Mouse (Mus musculus) urinary bladder, postnatal 4 days (tissue): ENCODE results near the gene Gnai1.
A peak's percentile ranks its signal among the peaks of the same experiment; 100 is the strongest.
"Not testable (repeated sequence)": the region's sequence is repeated elsewhere in the genome, so short reads cannot be mapped to it uniquely, and the experiment has no call there.

Source experiments
- DNase-seq, 2 experiments: peaks; one replicate each; pipeline ENCODE4 v3.0.0; 2021 to 2022; ENCODE audit warnings: low spot score in 2 of 2

Gnai1 gene

DNA sequence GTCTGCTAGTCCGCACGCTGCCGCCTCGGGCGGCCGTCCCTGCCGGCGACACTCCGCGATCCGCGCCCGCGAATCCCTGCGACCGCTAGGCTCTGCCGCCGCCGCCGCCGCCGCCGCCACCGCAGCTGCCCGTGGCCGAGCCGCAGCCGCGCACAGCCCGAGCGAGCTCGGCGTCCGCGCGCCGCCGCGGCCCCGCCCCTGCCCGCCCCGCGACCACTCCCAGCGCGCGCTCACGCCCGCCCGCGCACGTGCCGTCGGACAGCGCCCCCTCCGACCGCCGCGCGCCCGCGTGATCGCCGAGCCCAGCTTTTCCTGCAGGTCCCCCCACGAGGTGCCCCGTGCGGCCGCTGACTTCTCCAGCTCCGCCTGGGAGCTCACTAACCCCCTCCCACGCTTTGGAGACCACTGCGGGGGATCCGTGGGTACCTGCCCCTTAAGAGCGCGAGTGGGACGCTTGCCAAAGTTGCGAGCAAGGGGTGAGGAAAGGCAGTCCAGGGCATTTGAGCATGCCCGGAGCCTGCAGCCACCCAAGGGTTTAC, at the start of gene Gnai1:
Gene Gnai1 (minus strand): TSS at position 75 of the 539 bp plus-strand sequence.
- peak; percentile 71 to 81 for DNase-seq

DNA sequence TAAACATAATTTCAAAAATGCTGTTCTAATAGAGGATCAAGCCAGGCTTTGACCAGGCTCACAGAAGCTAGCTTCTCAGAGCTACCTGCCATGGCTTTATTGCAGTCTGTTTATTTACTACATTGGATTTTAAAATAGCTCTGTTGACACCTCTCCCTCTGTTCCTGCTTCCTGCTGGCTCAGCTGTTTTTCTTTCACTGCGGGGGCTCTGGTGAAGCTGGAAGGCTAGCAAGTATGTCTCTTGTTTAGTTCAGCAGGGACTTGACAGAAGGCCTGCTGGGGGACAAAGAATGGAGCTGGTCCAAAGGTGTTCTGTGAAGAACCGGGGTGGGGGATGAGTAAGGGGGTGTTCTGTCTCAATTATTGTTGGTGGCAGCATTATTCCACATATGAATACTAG, 7.7 kb upstream of the Gnai1 start:
- no peak for DNase-seq

GRCm38 (mm10) chr5:18365460-18365859, 5.3 kb upstream of the Gnai1 start:
- no peak for DNase-seq

DNA sequence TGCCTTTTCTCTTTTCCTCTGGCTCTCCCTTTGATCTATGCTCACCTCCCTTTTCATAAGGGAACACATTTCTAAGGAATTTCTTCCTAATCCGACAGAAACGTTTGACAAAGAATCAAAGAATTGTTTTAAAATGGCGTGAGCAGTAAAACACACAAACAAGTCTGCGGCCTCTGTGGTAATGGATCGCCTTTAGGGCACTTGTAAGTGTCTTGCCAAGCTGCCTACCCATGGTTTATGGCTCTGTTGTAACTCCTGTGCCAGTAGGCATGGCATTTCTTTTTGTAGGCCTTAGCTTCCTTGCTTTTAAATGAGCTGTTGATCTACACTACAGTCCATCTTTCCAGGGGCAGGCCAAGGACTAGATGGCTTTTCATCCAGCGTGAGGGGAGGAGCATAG, 801 bp upstream of the Gnai1 start:
- DNase-seq, result no peak

DNA sequence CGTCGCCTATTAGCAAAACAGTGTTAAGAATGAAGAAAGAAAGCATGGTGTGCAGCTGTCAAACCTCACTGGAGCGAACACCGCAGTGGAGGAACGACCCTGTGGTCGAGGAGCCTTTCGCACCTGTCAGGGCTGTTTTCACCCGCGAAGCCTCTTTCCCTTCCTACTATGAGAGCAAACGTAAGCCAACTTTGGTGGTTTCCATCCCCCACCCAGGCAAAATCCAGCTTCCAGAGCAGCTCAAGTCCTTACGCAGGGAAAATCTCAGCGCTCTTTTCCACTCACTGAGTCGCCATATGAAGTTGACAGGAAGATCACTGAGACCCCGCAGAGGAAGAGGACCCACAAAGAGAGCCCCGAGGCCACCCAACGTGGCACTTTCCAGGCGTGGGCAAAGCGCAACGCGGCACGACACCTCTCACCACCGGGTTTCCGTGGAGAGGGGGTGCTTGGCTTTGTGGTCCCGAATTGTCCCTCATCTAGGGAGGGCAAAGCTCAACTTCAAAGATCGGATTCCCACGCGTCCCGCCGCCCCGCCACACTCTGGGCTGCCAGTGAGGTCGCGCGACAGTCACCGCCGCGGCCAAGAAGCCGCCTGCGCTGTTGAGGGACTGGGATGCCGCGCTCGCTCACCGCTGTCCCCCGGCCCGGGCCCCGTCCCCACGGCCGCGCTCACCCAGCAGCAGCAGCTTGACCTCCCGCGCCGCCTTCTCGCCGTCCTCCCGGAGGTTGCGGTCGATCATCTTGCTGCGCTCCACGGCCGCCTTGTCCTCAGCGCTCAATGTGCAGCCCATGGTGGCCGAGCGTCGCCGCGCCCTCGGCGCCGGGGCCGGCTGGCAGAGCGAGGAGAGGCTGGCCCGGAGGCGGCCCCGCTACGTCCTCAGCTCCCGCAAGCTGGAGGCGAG, 527 bp downstream of the Gnai1 start:
- DNase-seq, result peak in 1 of 2 experiments; percentile 24

GRCm38 (mm10) chr5:18358778-18359177, 1.4 kb downstream of the Gnai1 start:
- DNase-seq, result no peak

GRCm38 (mm10) chr5:18358191-18358590, 2.0 kb downstream of the Gnai1 start:
- no peak for DNase-seq

GRCm38 (mm10) chr5:18347297-18347696, 12.9 kb downstream of the Gnai1 start:
- DNase-seq, result no peak

- DNase-seq, result no peak
Observed at GRCm38 (mm10) chr5:18343455-18344142, 16.6 kb downstream of the Gnai1 start.

DNA sequence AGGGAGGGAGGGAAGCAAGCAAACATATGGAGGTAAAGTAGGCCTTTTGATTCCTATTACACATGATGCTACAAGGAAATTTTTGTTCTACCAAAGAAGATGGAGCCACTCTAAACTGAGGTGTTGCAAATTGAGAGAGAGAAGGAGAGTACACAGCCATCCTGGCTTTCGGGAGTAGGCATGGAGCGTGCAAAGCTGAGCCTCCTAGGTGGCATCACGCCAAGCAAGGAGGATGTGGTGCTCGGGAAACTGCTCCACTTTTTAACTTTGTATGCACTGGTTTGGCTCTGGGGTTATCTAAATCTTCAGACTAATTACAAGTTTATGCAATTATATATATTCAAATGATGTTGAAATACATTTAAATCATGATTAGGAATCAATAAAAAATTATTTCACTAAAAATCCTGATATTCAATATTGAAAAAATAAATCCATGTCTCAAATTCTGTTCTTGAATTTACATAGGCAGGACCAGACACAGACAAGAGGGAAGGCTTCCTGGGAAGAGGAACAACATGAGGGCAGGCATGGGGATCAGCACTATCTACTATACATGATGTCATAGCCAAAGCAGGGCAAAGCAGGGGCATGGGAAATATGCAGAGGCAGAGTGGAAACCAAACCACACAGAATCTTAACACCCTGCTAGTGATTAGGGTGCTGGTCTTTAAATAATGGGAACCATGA, 17.2 kb downstream of the Gnai1 start:
- DNase-seq, result no peak

DNA sequence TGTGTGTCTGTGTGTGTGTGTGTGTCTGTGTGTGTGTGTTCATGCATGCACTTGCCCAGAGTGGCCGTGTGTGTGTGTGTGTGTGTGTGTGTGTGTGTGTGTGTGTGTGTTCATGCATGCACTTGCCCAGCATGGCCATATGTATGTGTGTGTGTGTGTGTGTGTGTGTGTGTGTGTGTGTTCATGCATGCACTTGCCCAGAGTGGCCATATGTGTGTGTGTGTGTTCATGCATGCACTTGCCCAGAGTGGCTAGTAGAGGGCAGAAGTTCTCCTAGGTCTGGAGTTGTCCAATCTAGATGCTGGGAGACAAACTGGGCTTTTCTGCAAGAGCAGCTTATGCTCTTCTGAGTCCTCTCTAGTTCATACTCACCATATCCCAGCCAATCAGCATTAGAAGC, 18.3 kb downstream of the Gnai1 start:
- DNase-seq, result not testable (repeated sequence)

DNA sequence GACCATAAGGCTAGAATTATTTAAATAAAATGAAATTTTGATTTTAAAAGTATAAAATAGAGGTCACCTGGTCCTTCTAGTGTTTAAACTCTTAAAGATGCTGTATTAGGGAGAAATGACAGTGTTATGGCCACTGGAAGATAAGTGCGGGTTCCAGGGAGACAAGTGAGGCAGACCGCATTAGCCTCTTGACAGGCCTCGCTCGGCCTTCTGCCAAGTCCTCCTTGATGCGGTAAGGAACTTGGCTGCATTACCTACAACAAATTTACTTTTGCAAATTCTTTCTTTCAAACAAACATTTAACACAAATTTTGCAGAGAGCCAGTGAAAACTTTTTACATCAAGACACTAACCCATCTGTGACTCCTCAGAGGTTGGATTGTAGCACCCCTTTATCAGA, 27.9 kb downstream of the Gnai1 start:
- DNase-seq, result no peak

DNA sequence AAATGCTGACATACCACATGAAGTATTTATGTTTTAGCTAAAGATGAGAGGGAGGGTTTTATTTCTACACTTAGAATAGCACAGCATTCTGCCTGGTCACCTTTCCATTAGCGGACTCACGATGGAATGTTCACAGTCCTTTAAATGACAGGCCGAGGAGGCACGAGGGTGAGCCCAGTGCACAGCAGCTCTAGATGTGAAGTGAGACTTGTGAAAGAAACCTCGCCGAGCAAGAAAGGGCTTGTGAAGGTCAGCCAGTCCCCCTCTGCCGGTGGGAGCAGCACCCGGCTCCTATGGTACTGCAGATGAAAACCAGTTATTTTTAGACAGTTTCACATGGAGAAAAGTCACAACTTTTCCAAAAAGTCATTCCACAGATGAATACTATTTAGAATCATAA, 29.4 kb downstream of the Gnai1 start:
- DNase-seq, result no peak

DNA sequence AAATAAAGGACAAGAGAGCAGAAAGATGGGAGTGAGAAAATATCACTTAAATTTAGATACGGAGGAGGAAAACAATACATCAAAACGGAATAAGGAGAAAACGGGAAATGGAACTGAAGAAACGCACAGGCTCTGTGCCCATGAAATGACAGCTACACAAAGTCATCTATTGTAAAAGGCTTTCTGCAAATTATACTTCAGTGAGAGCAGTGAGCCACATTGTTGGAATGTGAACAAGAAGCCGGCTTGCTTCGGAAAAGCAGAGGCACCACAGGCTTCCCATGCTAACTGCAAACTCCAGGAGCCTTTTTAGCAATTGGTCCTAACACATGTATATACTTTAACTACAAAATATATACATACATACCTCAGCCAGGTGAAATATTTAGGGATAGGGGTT, 34.0 kb downstream of the Gnai1 start:
- no peak for DNase-seq

- no peak for DNase-seq
Observed at GRCm38 (mm10) chr5:18323534-18323933, 36.6 kb downstream of the Gnai1 start.

DNA sequence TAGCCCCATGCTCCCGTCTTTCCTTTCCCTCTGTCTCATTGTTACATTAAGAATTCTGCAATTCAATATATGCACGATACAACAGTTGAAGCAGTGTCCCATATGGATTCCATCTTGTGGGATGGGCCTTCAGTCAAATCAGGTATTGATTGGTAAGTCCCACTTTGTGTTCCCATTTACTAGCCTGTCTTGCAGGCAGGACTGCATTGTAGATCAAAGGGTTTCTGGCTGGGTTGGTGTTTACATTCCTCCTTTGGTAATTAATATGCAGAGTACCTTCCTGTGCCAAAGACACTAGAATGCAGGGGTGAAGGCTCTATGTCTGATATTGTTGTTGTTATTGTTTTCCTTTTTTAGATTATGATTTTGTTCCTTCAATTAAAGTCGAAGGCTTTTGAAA, 38.5 kb downstream of the Gnai1 start:
- no peak for DNase-seq

- no peak for DNase-seq
Observed at GRCm38 (mm10) chr5:18318846-18319245, 41.3 kb downstream of the Gnai1 start.

DNA sequence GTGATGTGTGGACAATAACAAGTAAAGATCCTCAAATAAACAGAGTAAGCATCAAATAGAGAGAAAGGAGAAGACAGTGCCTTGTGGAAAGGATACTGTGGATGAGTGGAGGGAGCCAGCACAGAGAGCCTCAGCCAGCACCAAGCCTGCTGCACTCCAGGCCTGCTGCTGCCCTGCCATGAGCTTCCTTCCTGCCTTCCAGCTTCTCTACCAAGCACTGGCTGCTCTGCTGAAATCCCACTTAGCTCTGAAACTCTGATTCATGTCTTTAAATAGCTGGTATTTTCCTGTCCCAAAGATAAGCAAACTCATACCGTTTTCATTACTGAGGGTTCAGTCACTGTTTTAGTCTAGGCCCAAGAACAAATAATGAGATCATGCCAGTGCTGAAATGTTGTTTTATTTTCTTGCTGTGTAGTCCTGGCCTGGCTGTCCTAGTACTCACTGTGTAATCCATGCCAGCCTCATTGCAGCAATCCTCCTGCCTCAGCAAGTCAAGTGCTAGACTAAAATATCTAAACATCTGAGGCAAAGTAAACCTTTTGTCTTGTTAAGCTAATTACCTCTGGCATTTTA, 52.8 kb downstream of the Gnai1 start:
- DNase-seq, result no peak

DNA sequence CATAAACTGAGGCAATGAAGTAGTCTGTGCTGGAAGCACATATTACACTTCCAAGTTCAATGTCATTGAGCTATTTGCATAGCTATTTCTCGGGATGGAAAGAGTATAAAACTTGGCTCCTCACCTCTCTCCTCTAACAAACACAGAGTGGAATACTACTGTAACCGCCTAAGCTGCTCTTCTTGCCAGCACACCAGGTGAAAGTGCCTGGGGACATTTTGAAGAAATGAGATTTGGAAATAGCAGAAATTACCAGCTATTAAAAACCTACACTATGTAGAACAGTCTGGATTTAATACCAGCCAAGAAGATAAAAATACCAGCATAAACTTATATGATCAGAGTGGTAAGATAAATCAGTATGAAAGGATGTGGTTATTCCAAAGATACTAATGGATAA, 63.6 kb downstream of the Gnai1 start:
- no peak for DNase-seq

DNA sequence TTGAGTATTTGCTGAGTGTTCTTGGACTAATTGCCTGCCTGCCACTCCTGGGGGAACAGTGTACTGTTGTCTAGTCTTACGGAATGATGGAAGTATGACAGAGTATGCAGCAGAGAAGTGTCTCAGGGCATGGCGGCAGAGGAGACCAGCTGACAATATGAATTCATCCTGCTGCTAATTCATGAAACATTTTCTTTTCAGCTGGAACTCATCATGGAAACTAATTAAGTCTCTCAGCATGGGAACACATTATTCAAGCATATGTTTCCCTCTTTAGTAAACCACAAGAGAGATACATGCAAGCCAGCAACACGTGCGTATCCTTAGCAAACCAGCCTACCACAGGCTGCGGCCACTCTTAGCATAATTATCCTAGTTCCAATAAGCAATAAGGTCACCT, 67.4 kb downstream of the Gnai1 start:
- DNase-seq, result no peak

GRCm38 (mm10) chr5:18289530-18289929, 70.6 kb downstream of the Gnai1 start:
- no peak for DNase-seq

DNA sequence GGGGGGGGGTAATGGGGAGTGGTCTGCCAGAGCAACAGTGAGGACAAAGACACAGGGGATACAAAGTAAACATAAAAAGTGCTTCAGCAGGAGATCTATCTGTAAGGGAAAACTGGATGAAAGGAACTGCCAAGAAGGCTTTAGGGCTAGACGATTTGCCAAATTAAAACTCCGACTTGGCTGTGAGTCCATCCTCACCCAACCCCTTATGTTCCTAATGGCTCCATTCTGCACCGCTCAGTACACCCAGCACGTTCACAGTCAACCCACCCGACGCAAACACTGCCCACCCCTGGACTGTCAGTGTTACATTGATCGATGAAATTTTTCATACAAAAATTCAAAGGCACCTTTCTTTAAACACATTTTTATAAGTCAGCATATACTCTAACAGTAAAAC, 71.5 kb downstream of the Gnai1 start:
- DNase-seq, result no peak
